Mouse (Mus musculus) testis, adult 2 months (tissue): ENCODE measurements around the gene 1810009A15Rik. TPM values are rescaled to one million over a fixed set of nuclear protein-coding genes. Genes with fewer than 3 reads are reported as not detected.

Source experiments
- H3K27ac ChIP-seq: fragments of 200-500 bp; 2 replicates; pipeline ENCODE4 v1.5.1; 2012; ENCODE audit warnings: low read depth, low read length; ENCODE audit not compliant: control insufficient read depth, insufficient read depth
- H3K27me3 ChIP-seq: fragments of 200-500 bp; 2 replicates; pipeline ENCODE4 v1.6.1; 2012; ENCODE audit warnings: mild to moderate bottlenecking, low read length, moderate library complexity; ENCODE audit not compliant: control insufficient read depth, insufficient read depth
- H3K36me3 ChIP-seq: fragments of 200-500 bp; 2 replicates; pipeline ENCODE4 v1.6.1; 2012; ENCODE audit warnings: mild to moderate bottlenecking, low read length; ENCODE audit not compliant: control insufficient read depth, insufficient read depth
- H3K4me1 ChIP-seq: fragments of 200-500 bp; 2 replicates; pipeline ENCODE4 v1.6.1; 2012; ENCODE audit warnings: low read length; ENCODE audit not compliant: control insufficient read depth, insufficient read depth
- H3K4me3 ChIP-seq: fragments of 200-500 bp; 2 replicates; pipeline ENCODE4 v1.5.1; 2012; ENCODE audit warnings: low read depth, mild to moderate bottlenecking, low read length, moderate library complexity, mixed read lengths; ENCODE audit not compliant: control insufficient read depth
- CTCF ChIP-seq: fragments of 200-500 bp; IDR thresholded peaks from 2 replicates; pipeline ENCODE4 v1.5.1; 2012; ENCODE audit warnings: low read depth, mild to moderate bottlenecking, inconsistent platforms, low read length, moderate library complexity; ENCODE audit not compliant: control insufficient read depth, insufficient read depth, insufficient replicate concordance
- POLR2A ChIP-seq: fragments of 200-500 bp; IDR thresholded peaks from 2 replicates; pipeline ENCODE4 v1.6.1; 2012; ENCODE audit warnings: low read depth, mild to moderate bottlenecking, inconsistent platforms, low read length, moderate library complexity; ENCODE audit not compliant: control insufficient read depth
- polyA plus RNA-seq: library from polyadenylated mRNA; depleted of rRNA; stranded (reverse); fragments of >200 nt; gene quantifications from 2 replicates; pipeline ENCODE4 v1.2.3, GENCODE M21; 2012

Gene 1810009A15Rik
- polyA plus RNA-seq, 1 experiment, result 48.4 TPM

GRCm38 (mm10) chr19:8919684-8920072 is 31.0 kb downstream of the 1810009A15Rik start:
- peak overlapping the region; percentile 88; the same call in 1 of the 2 replicates for H3K4me3 ChIP-seq
- no peak for TF ChIP-seq CTCF
- no peak for TF ChIP-seq POLR2A
- peak overlapping the region; percentile 88 for H3K27ac ChIP-seq
- no peaks in the 10 kb centered on the region for H3K27me3 ChIP-seq
- peaks cover 3% of the 10 kb centered on the region; the same call in 1 of the 2 replicates for H3K36me3 ChIP-seq
- peaks cover 8% of the 10 kb centered on the region for H3K4me1 ChIP-seq

- Histone ChIP-seq H3K27ac (peak within 1 kb of the TSS; percentile 88), H3K27me3 (no peaks in the 10 kb centered on the region), H3K4me3 (peak within 1 kb of the TSS; percentile 88), H3K4me1 (peaks cover 8% of the 10 kb centered on the region), H3K36me3 (peaks cover under 1% of the 10 kb centered on the region; the same call in 1 of the 2 replicates)
- TF ChIP-seq POLR2A, result peak; percentile 98
- TF ChIP-seq CTCF, result no peak
Observed at GRCm38 (mm10) chr19:8920073-8920736, 31.6 kb downstream of the 1810009A15Rik start, which contains the start of gene B3gat3. TSS of gene B3gat3 (plus strand) at chr19:8920374.

GRCm38 (mm10) chr19:8920836-8921291 is 32.2 kb downstream of the 1810009A15Rik start:
- Histone ChIP-seq H3K27me3 (no peaks in the 10 kb centered on the region), H3K27ac (peak overlapping the region; percentile 24)

GRCm38 (mm10) chr19:8921741-8922140 is 33.1 kb downstream of the 1810009A15Rik start:
- Histone ChIP-seq H3K27me3 (no peaks in the 10 kb centered on the region), H3K4me3 (no peak overlapping the region), H3K4me1 (peaks cover 8% of the 10 kb centered on the region), H3K36me3 (no peaks in the 10 kb centered on the region), H3K27ac (no peak overlapping the region)
- TF ChIP-seq CTCF (no peak), POLR2A (no peak)

More at GRCm38 (mm10) chr19:8920836-8921291, 32.2 kb downstream of the 1810009A15Rik start:
- Histone ChIP-seq H3K4me3 (peak overlapping the region; percentile 88), H3K4me1 (peaks cover 8% of the 10 kb centered on the region), H3K36me3 (no peaks in the 10 kb centered on the region)
- no peak for TF ChIP-seq POLR2A
- TF ChIP-seq CTCF, result no peak

GRCm38 (mm10) chr19:8926766-8927165 is 38.1 kb downstream of the 1810009A15Rik start:
- Histone ChIP-seq H3K4me3 (no peak overlapping the region), H3K36me3 (no peaks in the 10 kb centered on the region), H3K27me3 (no peaks in the 10 kb centered on the region), H3K27ac (no peak overlapping the region), H3K4me1 (peaks cover 15% of the 10 kb centered on the region)
- TF ChIP-seq POLR2A, result no peak
- TF ChIP-seq CTCF, result no peak

DNA sequence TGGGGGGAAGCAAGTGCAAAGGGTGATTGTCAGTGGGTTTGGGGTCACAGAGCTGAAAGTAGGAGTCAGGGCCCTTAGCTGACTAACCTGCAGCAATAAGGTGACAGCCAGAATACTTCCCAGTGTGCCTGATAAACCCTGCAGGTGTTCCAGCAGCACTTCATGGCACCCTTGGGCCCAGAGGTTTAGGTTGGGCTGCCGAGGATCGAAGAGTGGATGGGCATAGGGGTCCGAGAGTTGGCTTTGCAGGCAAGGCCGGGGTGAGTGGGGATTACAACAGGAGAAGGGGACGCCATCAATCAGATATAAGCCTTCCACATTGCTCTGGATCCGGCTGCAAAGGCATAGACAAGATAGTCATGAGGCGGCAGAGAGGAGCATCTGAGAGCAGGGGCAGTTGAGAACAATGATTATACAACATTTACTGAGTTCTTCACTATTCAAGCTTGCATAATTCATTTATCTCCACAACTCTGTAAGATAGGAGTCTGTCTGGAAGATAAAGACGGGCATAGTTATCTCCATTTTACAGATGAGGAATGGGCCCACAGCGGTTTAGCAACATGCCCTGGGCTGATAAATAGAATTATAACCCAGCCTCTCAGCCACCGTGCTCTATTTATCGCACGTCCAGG is 39.4 kb downstream of the 1810009A15Rik start:
- Histone ChIP-seq H3K27me3 (no peaks in the 10 kb centered on the region), H3K4me1 (peaks cover 15% of the 10 kb centered on the region), H3K4me3 (no peak overlapping the region), H3K27ac (no peak overlapping the region), H3K36me3 (no peaks in the 10 kb centered on the region)
- TF ChIP-seq POLR2A, result no peak
- no peak for TF ChIP-seq CTCF

DNA sequence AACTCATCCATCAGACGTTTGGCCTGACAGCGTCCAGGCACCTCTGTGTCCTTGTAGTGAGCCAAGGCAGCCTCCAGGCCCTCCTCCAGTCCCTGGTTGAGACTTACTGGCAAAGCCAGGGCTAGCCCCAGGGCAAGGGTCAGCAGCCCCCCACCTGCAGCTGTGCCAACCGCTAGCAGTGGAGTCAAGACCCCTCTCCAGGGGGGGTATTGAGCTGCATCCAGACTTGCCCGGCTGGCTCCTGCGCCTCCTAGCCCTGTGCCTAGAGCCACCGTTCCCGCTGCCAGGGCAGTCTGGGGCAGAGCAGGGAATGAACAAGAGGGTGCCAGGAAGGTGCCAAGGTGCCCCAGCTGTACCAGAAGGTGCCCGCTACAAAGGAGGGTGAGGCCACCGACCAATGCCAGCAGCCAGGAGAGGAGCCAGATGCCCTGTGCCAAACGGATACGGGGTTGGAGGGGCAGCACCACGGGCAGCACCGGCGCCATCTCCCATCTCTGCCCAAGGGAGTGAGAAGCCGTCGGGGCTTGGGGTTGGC is 40.1 kb downstream of the 1810009A15Rik start:
- Histone ChIP-seq H3K27ac (peak overlapping the region; percentile 21; the same call in 1 of the 2 replicates), H3K4me3 (peak overlapping the region; percentile 76), H3K4me1 (peaks cover 15% of the 10 kb centered on the region), H3K27me3 (no peaks in the 10 kb centered on the region), H3K36me3 (no peaks in the 10 kb centered on the region)
- TF ChIP-seq POLR2A (no peak), CTCF (no peak)
